Mouse (Mus musculus): ENCODE data around the gene Gm10639. TPM values are rescaled to one million over a fixed set of nuclear protein-coding genes. Genes with fewer than 3 reads are reported as not detected.
"Not testable (repeated sequence)": the region's sequence is repeated elsewhere in the genome, so short reads cannot be mapped to it uniquely, and the experiment has no call there.

Gm10639 gene
- total RNA-seq (2014; fragmentation: Nextera tagmentation) = not detected in 2 replicates
- total RNA-seq (2017) = not detected in 2 replicates
- polyA plus RNA-seq (2012) = not detected in 2 replicates

- H3K4me1 ChIP-seq (ENCODE audit: insufficient read depth, low read depth, low read length); H3K36me3 ChIP-seq (replicated peaks); ATAC-seq (ENCODE audit: extremely low read depth, insufficient number of reproducible peaks, low FRiP score, poor library complexity, severe bottlenecking); DNase-seq (ENCODE audit: low spot score); H3K27me3 ChIP-seq (ENCODE audit: insufficient read depth, low read length); H3K9me3 ChIP-seq (replicated peaks); H3K4me3 ChIP-seq (ENCODE audit: low read depth, low read length): not testable (repeated sequence)
These were observed at the start of gene Gm10639 for GRCm38 (mm10) chr9:78289723-78290122. Gene Gm10639, plus strand, starts transcription at chr9:78289923.

GRCm38 (mm10) chr9:78255683-78256470 is 33.8 kb upstream of the Gm10639 start:
- not testable (repeated sequence) for ATAC-seq (ENCODE audit: extremely low read depth, insufficient number of reproducible peaks, low FRiP score, poor library complexity, severe bottlenecking)

GRCm38 (mm10) chr9:78256914-78257313 is 32.8 kb upstream of the Gm10639 start, which contains the start of gene Gm3776:
Gene Gm3776, plus strand, starts transcription at chr9:78257129.
- H3K4me3 ChIP-seq (ENCODE audit: low read depth, low read length); DNase-seq (ENCODE audit: low spot score); ATAC-seq (ENCODE audit: extremely low read depth, insufficient number of reproducible peaks, low FRiP score, poor library complexity, severe bottlenecking); H3K9me3 ChIP-seq (replicated peaks); H3K4me1 ChIP-seq (ENCODE audit: insufficient read depth, low read depth, low read length); H3K36me3 ChIP-seq (replicated peaks); H3K27me3 ChIP-seq (ENCODE audit: insufficient read depth, low read length): not testable (repeated sequence)

More at GRCm38 (mm10) chr9:78255683-78256470, 33.8 kb upstream of the Gm10639 start:
- H3K27me3 ChIP-seq (ENCODE audit: insufficient read depth, low read length); DNase-seq (ENCODE audit: low spot score); H3K36me3 ChIP-seq (replicated peaks); H3K4me1 ChIP-seq (ENCODE audit: insufficient read depth, low read depth, low read length); H3K4me3 ChIP-seq (ENCODE audit: low read depth, low read length); H3K9me3 ChIP-seq (replicated peaks): not testable (repeated sequence)

GRCm38 (mm10) chr9:78259688-78260087 is 30.0 kb upstream of the Gm10639 start:
- peak; percentile 57 for ATAC-seq (ENCODE audit: extremely low read depth, insufficient number of reproducible peaks, low FRiP score, poor library complexity, severe bottlenecking)
- H3K27me3 ChIP-seq (ENCODE audit: insufficient read depth, low read length); H3K4me1 ChIP-seq (ENCODE audit: insufficient read depth, low read depth, low read length); DNase-seq (ENCODE audit: low spot score); H3K36me3 ChIP-seq (replicated peaks); H3K9me3 ChIP-seq (replicated peaks); H3K4me3 ChIP-seq (ENCODE audit: low read depth, low read length): not testable (repeated sequence)

GRCm38 (mm10) chr9:78270945-78271344 is 18.8 kb upstream of the Gm10639 start:
- H3K27me3 ChIP-seq (ENCODE audit: insufficient read depth, low read length) = not testable (repeated sequence)

GRCm38 (mm10) chr9:78282002-78282711 is 7.6 kb upstream of the Gm10639 start:
- H3K4me3 ChIP-seq (ENCODE audit: low read depth, low read length); H3K36me3 ChIP-seq (replicated peaks); DNase-seq (ENCODE audit: low spot score); H3K9me3 ChIP-seq (replicated peaks); H3K27me3 ChIP-seq (ENCODE audit: insufficient read depth, low read length); ATAC-seq (ENCODE audit: extremely low read depth, insufficient number of reproducible peaks, low FRiP score, poor library complexity, severe bottlenecking); H3K4me1 ChIP-seq (ENCODE audit: insufficient read depth, low read depth, low read length): not testable (repeated sequence)

More at GRCm38 (mm10) chr9:78270945-78271344, 18.8 kb upstream of the Gm10639 start:
- H3K4me3 ChIP-seq (ENCODE audit: low read depth, low read length); H3K4me1 ChIP-seq (ENCODE audit: insufficient read depth, low read depth, low read length); DNase-seq (ENCODE audit: low spot score); H3K9me3 ChIP-seq (replicated peaks); H3K36me3 ChIP-seq (replicated peaks): not testable (repeated sequence)
- ATAC-seq (ENCODE audit: extremely low read depth, insufficient number of reproducible peaks, low FRiP score, poor library complexity, severe bottlenecking) = peak; percentile 22; the same call in 1 of the 2 replicates

GRCm38 (mm10) chr9:78289063-78289462 is 660 bp upstream of the Gm10639 start:
- not testable (repeated sequence) for DNase-seq (ENCODE audit: low spot score); H3K9me3 ChIP-seq (replicated peaks); H3K36me3 ChIP-seq (replicated peaks); ATAC-seq (ENCODE audit: extremely low read depth, insufficient number of reproducible peaks, low FRiP score, poor library complexity, severe bottlenecking); H3K4me3 ChIP-seq (ENCODE audit: low read depth, low read length); H3K4me1 ChIP-seq (ENCODE audit: insufficient read depth, low read depth, low read length); H3K27me3 ChIP-seq (ENCODE audit: insufficient read depth, low read length)

GRCm38 (mm10) chr9:78292462-78292861 is 2.7 kb downstream of the Gm10639 start:
- H3K4me1 ChIP-seq (ENCODE audit: insufficient read depth, low read depth, low read length); H3K9me3 ChIP-seq (replicated peaks); ATAC-seq (ENCODE audit: extremely low read depth, insufficient number of reproducible peaks, low FRiP score, poor library complexity, severe bottlenecking); H3K4me3 ChIP-seq (ENCODE audit: low read depth, low read length); H3K27me3 ChIP-seq (ENCODE audit: insufficient read depth, low read length); H3K36me3 ChIP-seq (replicated peaks); DNase-seq (ENCODE audit: low spot score): not testable (repeated sequence)

- not testable (repeated sequence) for H3K4me1 ChIP-seq (ENCODE audit: insufficient read depth, low read depth, low read length); H3K4me3 ChIP-seq (ENCODE audit: low read depth, low read length); H3K36me3 ChIP-seq (replicated peaks); DNase-seq (ENCODE audit: low spot score); ATAC-seq (ENCODE audit: extremely low read depth, insufficient number of reproducible peaks, low FRiP score, poor library complexity, severe bottlenecking); H3K9me3 ChIP-seq (replicated peaks); H3K27me3 ChIP-seq (ENCODE audit: insufficient read depth, low read length)
These were observed 4.0 kb downstream of the Gm10639 start for GRCm38 (mm10) chr9:78293683-78294082.

GRCm38 (mm10) chr9:78294781-78295180 is 5.1 kb downstream of the Gm10639 start:
- not testable (repeated sequence) for H3K4me3 ChIP-seq (ENCODE audit: low read depth, low read length); H3K9me3 ChIP-seq (replicated peaks); H3K27me3 ChIP-seq (ENCODE audit: insufficient read depth, low read length); H3K4me1 ChIP-seq (ENCODE audit: insufficient read depth, low read depth, low read length); ATAC-seq (ENCODE audit: extremely low read depth, insufficient number of reproducible peaks, low FRiP score, poor library complexity, severe bottlenecking); H3K36me3 ChIP-seq (replicated peaks); DNase-seq (ENCODE audit: low spot score)

All from G1E (cell line).